11 mouse cellular contexts compared by ENCODE assay signal in genomic region chr1:37509437-37509836, GRCm38 (mm10).
"Had no signal": no experiment of that assay in that cellular context is flagged by ENCODE, and none has a peak within 500 bp of the region (broad histone marks: within the 10 kb centered on the region; RNA-seq: fewer than 3 reads in every experiment).

No protein-coding gene starts in this region.

- H3K27me3 ChIP-seq: limb, embryonic 13.5 days had no signal

- H3K9me3 ChIP-seq: midbrain, embryonic 12.5 days had no signal

- H3K4me2 ChIP-seq: limb, embryonic 13.5 days; midbrain, embryonic 12.5 days; neural tube, embryonic 13.5 days had no signal

- H3K4me3 ChIP-seq: layer of hippocampus, adult 2 months; limb, embryonic 13.5 days; midbrain, embryonic 12.5 days; neural tube, embryonic 13.5 days had no signal

- H3K27ac ChIP-seq: layer of hippocampus, adult 2 months; limb, embryonic 13.5 days; liver, embryonic 14.5 days; midbrain, embryonic 12.5 days; neural tube, embryonic 13.5 days; stomach, postnatal 0 days had no signal

- DNase-seq: kidney, postnatal 4 days; lung, adult 18-20 months; retina, postnatal 1 day; right cerebral cortex, postnatal 4 days had no signal

- H3K9ac ChIP-seq: limb, embryonic 13.5 days; liver, embryonic 14.5 days; midbrain, embryonic 12.5 days; neural tube, embryonic 13.5 days had no signal

- H3K36me3 ChIP-seq: midbrain, embryonic 12.5 days; neural tube, embryonic 13.5 days had no signal

- ATAC-seq: midbrain, embryonic 16.5 days had no signal
